Mouse (Mus musculus): ENCODE measurements around the gene Ethe1.

DNA sequence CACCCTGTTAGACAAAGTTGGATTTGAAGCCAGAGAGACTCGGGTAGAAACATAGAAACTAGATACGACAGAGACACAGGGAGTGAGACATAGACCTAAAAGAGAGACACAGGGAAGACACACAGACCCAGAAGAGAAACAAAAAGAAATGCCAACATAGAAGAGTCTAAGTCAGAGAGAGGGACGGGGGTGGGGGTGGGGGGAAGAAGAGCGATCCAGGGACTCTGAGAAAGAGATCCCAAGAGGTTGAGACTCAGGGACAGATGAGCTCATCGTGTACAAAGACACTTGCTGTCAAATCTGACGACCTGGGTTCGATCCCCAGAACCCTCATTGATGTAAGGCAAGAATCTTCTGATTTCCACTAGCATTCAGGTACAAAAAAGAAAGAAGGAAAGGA lies 24.4 kb downstream of the Ethe1 start:
- TF ChIP-seq CTCF (IDR thresholded peaks at IDR 0.05; ENCODE audit: low read depth, low read length) (no peak), POLR2A (IDR thresholded peaks at IDR 0.05; ENCODE audit: borderline replicate concordance, low read depth, low read length) (no peak)

Measured in bone marrow macrophage, adult 2 months (primary cell).